Mouse (Mus musculus) T-helper 17 cell (primary cell): Measurements from ENCODE around the gene Ucn.

Experiments
- in situ Hi-C, 2 experiments: fragments of 300-600 bp; cut with MboI, MseI; formaldehyde crosslinking; loops; 1 replicate in 1 of 2; 2 replicates in 1 of 2; pipeline ENCODE4 v1.15.1; 2025; ENCODE audit warnings: high pct_unique_total_duplicates in 2 of 2

The Ucn gene

GRCm38 (mm10) chr5:31110781-31111180 lies 27.8 kb downstream of the Ucn start:
- in situ Hi-C loops: loop anchor here in 1 of 2 experiments (10.0 kb wide), 1 partner anchor 676 kb away; no protein-coding TSS in a partner anchor

DNA sequence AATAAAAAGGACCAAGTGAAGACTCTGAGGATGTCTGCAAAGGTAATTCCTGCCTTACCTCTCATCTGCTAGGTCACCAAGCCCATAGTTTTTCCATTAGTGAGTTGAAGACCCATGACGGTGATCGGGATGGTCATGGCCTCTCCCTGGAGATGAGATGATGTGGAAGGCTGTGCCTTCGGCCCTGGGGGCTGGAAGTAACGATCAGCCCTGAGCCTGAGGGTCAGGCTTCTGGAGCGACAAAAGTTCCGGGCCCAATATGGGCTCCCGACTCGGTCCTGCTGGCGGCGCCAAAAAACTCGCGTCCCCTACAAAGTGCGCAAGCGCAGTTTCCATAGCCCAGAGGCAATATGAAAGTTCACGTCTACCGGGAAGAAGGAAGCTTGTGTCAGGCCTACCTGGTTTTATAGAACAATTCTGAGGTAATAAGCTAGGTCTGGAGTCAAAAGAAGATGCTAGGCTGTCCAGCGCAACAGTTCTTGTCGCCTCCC lies 30.6 kb downstream of the Ucn start, which contains the start of gene Slc30a3:
TSS of gene Slc30a3 (minus strand) at position 238 of the 491 bp plus-strand sequence.
- in situ Hi-C loops: no loop called here

- in situ Hi-C loops: no loop called here
Measured at GRCm38 (mm10) chr5:31105814-31106335, 32.8 kb downstream of the Ucn start, which contains the start of gene Dnajc5g. Gene Dnajc5g, plus strand, starts transcription at chr5:31106285.

DNA sequence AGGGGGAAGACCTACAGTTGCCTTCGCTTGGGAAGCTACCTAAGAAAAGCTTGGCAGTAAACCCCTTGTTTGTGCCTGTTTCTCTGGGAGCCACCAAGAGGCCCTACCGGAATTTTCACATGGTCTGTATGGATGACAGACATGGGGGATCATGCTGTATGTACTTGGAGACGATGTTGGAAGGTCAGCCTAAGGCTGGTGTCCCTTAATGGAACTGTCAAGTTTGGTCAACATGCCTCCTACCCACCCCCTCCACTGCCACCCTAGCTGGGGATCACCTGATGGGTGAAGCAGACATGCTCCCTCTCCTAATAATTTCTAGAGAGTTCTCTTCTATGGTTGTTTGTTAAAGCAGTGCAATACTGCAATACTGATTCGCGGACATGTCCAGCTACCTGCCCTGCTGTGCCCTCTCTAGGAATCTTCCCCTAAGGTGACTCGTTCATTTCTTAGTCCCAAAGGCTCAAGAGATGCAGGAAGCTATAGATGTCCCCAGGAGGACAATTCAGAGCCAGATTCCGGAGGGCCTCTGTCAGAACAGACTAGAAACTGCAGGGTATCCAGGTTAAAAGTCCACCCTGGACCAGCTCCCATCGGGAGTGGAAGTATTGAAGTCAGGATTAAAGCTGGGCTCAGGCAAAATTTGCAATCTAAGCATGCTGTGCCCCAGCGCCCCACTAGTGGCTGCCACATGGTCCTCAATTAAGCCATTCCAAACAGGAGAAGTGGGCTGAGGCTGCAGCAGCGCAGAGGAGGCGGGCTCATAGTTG lies 42.7 kb downstream of the Ucn start:
- in situ Hi-C loops: no loop called here

DNA sequence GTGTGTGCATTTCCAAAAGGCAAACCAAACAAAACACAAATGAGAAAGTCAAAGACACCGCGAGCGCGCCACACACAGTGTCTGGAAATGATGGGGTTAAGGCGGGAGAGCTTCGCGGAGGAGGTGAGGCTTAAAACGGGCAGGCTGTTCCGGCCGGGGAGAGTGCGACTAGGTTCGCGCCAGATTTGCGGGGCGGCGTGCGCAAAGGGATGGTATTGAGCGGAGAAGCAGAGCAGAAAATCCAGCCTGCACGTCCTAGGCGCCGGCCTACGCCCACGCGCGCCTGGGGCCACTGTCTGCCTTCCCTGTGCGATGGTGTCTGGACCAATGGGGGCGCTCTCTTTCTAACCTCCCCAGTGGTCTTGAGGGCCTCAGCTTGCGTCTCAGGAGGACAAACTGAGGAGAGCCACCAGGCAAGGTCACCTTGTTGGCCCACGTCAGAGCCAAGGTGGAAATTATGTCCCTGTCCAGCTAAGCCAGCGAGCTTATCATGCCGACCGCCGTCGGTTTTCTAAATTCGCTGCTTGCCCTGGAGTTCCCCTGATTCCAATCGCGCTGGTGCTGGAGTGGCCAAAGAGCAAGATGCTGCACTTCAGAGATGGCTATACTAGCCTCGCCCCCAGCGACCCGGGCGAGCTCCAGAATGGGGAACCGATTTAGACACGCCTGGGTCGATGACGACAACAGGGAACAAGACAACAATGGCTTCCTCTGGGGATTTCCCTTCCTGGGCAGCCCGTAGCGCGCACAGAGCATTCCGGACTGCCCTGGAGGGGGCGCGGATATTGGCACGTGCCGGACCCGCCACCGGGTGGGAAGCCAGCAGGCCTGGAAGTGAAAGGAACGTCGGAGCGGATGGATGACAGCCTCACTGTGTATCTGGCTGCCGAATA lies 43.6 kb downstream of the Ucn start:
- in situ Hi-C loops: no loop called here

- in situ Hi-C loops: no loop called here
Measured at GRCm38 (mm10) chr5:31094100-31094798, 44.4 kb downstream of the Ucn start.

GRCm38 (mm10) chr5:31093151-31094041 lies 45.2 kb downstream of the Ucn start:
- in situ Hi-C loops: no loop called here

GRCm38 (mm10) chr5:31092231-31092975 lies 46.2 kb downstream of the Ucn start:
- in situ Hi-C loops: no loop called here
